Mouse (Mus musculus): ENCODE data around the gene Rad51b.

GRCm38 (mm10) chr12:79747541-79747940 is 450.5 kb downstream of the Rad51b start:
- no peak for TF ChIP-seq CTCF (IDR thresholded peaks at IDR 0.05; ENCODE audit: low read depth)
- TF ChIP-seq EP300 (IDR thresholded peaks at IDR 0.05; ENCODE audit: low read depth) = no peak
